Mouse (Mus musculus): ENCODE results near the gene Ampd2. TPM values are rescaled to one million over a fixed set of nuclear protein-coding genes. Genes with fewer than 3 reads are reported as not detected.

Ampd2 gene
- 159 and 177 TPM in 2 replicates for polyA plus RNA-seq (2012; rRNA removed)

GRCm38 (mm10) chr3:108086470-108086979 is at the start of gene Ampd2:
Gene Ampd2, minus strand, starts transcription at chr3:108086651.
- 0% methylated on average over 29 of the region's 29 CpGs for WGBS
- peak within 1 kb of the TSS; percentile 51 for H3K4me3 ChIP-seq (ENCODE audit: control insufficient read depth, insufficient read depth, low read length)
- DNase-seq = peak; percentile 75
- TF ChIP-seq CTCF (IDR thresholded peaks at IDR 0.05; ENCODE audit: borderline replicate concordance, control insufficient read depth, extremely low read depth, insufficient read depth, low read length, poor library complexity) = no peak
- TF ChIP-seq POLR2A (IDR thresholded peaks at IDR 0.05; ENCODE audit: control insufficient read depth, extremely low read depth, insufficient read depth, low read length, poor library complexity) = no peak
- H3K27me3 ChIP-seq (ENCODE audit: control insufficient read depth, insufficient read depth, low read length) = no peaks in the 10 kb centered on the region
- peaks cover 17% of the 10 kb centered on the region for H3K4me1 ChIP-seq (replicated peaks; ENCODE audit: control insufficient read depth, insufficient read depth, low read length)
- peak within 1 kb of the TSS; percentile 37; the same call in 1 of the 2 replicates for H3K27ac ChIP-seq (ENCODE audit: control insufficient read depth, insufficient read depth, low read length)
- no peaks in the 10 kb centered on the region for H3K36me3 ChIP-seq (ENCODE audit: control insufficient read depth, insufficient read depth, low read length)

GRCm38 (mm10) chr3:108134701-108135100 is 48.2 kb upstream of the Ampd2 start:
- no peak for DNase-seq

GRCm38 (mm10) chr3:108132484-108132883 is 46.0 kb upstream of the Ampd2 start:
- 96% methylated on average over 1 of the region's 1 CpGs for WGBS
- Histone ChIP-seq H3K4me3 (ENCODE audit: control insufficient read depth, insufficient read depth, low read length) (no peak overlapping the region), H3K27me3 (ENCODE audit: control insufficient read depth, insufficient read depth, low read length) (no peaks in the 10 kb centered on the region), H3K27ac (ENCODE audit: control insufficient read depth, insufficient read depth, low read length) (no peak overlapping the region), H3K4me1 (replicated peaks; ENCODE audit: control insufficient read depth, insufficient read depth, low read length) (peaks cover 5% of the 10 kb centered on the region; the same call in 1 of the 2 replicates), H3K36me3 (ENCODE audit: control insufficient read depth, insufficient read depth, low read length) (no peaks in the 10 kb centered on the region)
- TF ChIP-seq CTCF (IDR thresholded peaks at IDR 0.05; ENCODE audit: borderline replicate concordance, control insufficient read depth, extremely low read depth, insufficient read depth, low read length, poor library complexity) = no peak
- TF ChIP-seq POLR2A (IDR thresholded peaks at IDR 0.05; ENCODE audit: control insufficient read depth, extremely low read depth, insufficient read depth, low read length, poor library complexity) = no peak
- DNase-seq = no peak

More at GRCm38 (mm10) chr3:108134701-108135100, 48.2 kb upstream of the Ampd2 start:
- Histone ChIP-seq H3K36me3 (ENCODE audit: control insufficient read depth, insufficient read depth, low read length) (no peaks in the 10 kb centered on the region), H3K4me1 (replicated peaks; ENCODE audit: control insufficient read depth, insufficient read depth, low read length) (peaks cover 10% of the 10 kb centered on the region), H3K4me3 (ENCODE audit: control insufficient read depth, insufficient read depth, low read length) (no peak overlapping the region), H3K27me3 (ENCODE audit: control insufficient read depth, insufficient read depth, low read length) (no peaks in the 10 kb centered on the region), H3K27ac (ENCODE audit: control insufficient read depth, insufficient read depth, low read length) (no peak overlapping the region)
- no peak for TF ChIP-seq CTCF (IDR thresholded peaks at IDR 0.05; ENCODE audit: borderline replicate concordance, control insufficient read depth, extremely low read depth, insufficient read depth, low read length, poor library complexity)
- no peak for TF ChIP-seq POLR2A (IDR thresholded peaks at IDR 0.05; ENCODE audit: control insufficient read depth, extremely low read depth, insufficient read depth, low read length, poor library complexity)
- 82% methylated on average over 11 of the region's 11 CpGs for WGBS

GRCm38 (mm10) chr3:108131821-108132220 is 45.4 kb upstream of the Ampd2 start:
- TF ChIP-seq POLR2A (IDR thresholded peaks at IDR 0.05; ENCODE audit: control insufficient read depth, extremely low read depth, insufficient read depth, low read length, poor library complexity) = no peak
- no peak for TF ChIP-seq CTCF (IDR thresholded peaks at IDR 0.05; ENCODE audit: borderline replicate concordance, control insufficient read depth, extremely low read depth, insufficient read depth, low read length, poor library complexity)
- Histone ChIP-seq H3K27me3 (ENCODE audit: control insufficient read depth, insufficient read depth, low read length) (no peaks in the 10 kb centered on the region), H3K4me1 (replicated peaks; ENCODE audit: control insufficient read depth, insufficient read depth, low read length) (0 out of 2 replicates have a peak, but pooled peaks cover 4% of the 10 kb centered on the region), H3K4me3 (ENCODE audit: control insufficient read depth, insufficient read depth, low read length) (no peak overlapping the region), H3K36me3 (ENCODE audit: control insufficient read depth, insufficient read depth, low read length) (no peaks in the 10 kb centered on the region), H3K27ac (ENCODE audit: control insufficient read depth, insufficient read depth, low read length) (no peak overlapping the region)
- WGBS = 94% methylated on average over 1 of the region's 1 CpGs
- DNase-seq = no peak

GRCm38 (mm10) chr3:108131216-108131615 is 44.8 kb upstream of the Ampd2 start:
- H3K27me3 ChIP-seq (ENCODE audit: control insufficient read depth, insufficient read depth, low read length) = no peaks in the 10 kb centered on the region
- TF ChIP-seq POLR2A (IDR thresholded peaks at IDR 0.05; ENCODE audit: control insufficient read depth, extremely low read depth, insufficient read depth, low read length, poor library complexity) (no peak), CTCF (IDR thresholded peaks at IDR 0.05; ENCODE audit: borderline replicate concordance, control insufficient read depth, extremely low read depth, insufficient read depth, low read length, poor library complexity) (no peak)
- H3K27ac ChIP-seq (ENCODE audit: control insufficient read depth, insufficient read depth, low read length) = no peak overlapping the region
- 0 out of 2 replicates have a peak, but pooled peaks cover 4% of the 10 kb centered on the region for H3K4me1 ChIP-seq (replicated peaks; ENCODE audit: control insufficient read depth, insufficient read depth, low read length)
- 97% methylated on average over 5 of the region's 5 CpGs for WGBS
- DNase-seq = no peak
- H3K4me3 ChIP-seq (ENCODE audit: control insufficient read depth, insufficient read depth, low read length) = no peak overlapping the region
- no peaks in the 10 kb centered on the region for H3K36me3 ChIP-seq (ENCODE audit: control insufficient read depth, insufficient read depth, low read length)

- WGBS = 94% methylated on average over 4 of the region's 4 CpGs
- no peaks in the 10 kb centered on the region for H3K4me1 ChIP-seq (replicated peaks; ENCODE audit: control insufficient read depth, insufficient read depth, low read length)
- DNase-seq = no peak
- TF ChIP-seq POLR2A (IDR thresholded peaks at IDR 0.05; ENCODE audit: control insufficient read depth, extremely low read depth, insufficient read depth, low read length, poor library complexity) (no peak), CTCF (IDR thresholded peaks at IDR 0.05; ENCODE audit: borderline replicate concordance, control insufficient read depth, extremely low read depth, insufficient read depth, low read length, poor library complexity) (no peak)
- H3K36me3 ChIP-seq (ENCODE audit: control insufficient read depth, insufficient read depth, low read length) = no peaks in the 10 kb centered on the region
- no peak overlapping the region for H3K27ac ChIP-seq (ENCODE audit: control insufficient read depth, insufficient read depth, low read length)
- no peaks in the 10 kb centered on the region for H3K27me3 ChIP-seq (ENCODE audit: control insufficient read depth, insufficient read depth, low read length)
- H3K4me3 ChIP-seq (ENCODE audit: control insufficient read depth, insufficient read depth, low read length) = no peak overlapping the region
Observed at GRCm38 (mm10) chr3:108129804-108130203, 43.4 kb upstream of the Ampd2 start.

Measured in thymus, adult 2 months (tissue).